Mouse (Mus musculus) embryonic fibroblast, embryonic 13.5 days (primary cell): ENCODE measurements around the gene Acvr2a.
"Not testable (repeated sequence)": the region's sequence is repeated elsewhere in the genome, so short reads cannot be mapped to it uniquely, and the experiment has no call there.

Experiments used
- CTCF ChIP-seq: IDR thresholded peaks from 2 replicates; pipeline ENCODE4 v1.5.1; 2011; ENCODE audit warnings: mild to moderate bottlenecking, control low read depth, low read length, moderate library complexity, borderline replicate concordance; ENCODE audit not compliant: insufficient read depth
- POLR2A ChIP-seq: IDR thresholded peaks from 2 replicates; pipeline ENCODE4 v1.6.1; 2011; ENCODE audit warnings: low read depth, mild to moderate bottlenecking, control low read depth, low read length, moderate library complexity

- not testable (repeated sequence) for TF ChIP-seq CTCF, POLR2A
Observed at GRCm38 (mm10) chr2:48865596-48865995, 51.7 kb downstream of the Acvr2a start.
